Mouse (Mus musculus): ENCODE measurements at regions not wholly inside any gene's neighbourhood (a gene's known extent, or its start where the extent isn't known, plus 50 kb on each side); places are given as distances from the start of the nearest gene placed in this dataset.

GRCm38 (mm10) chr1:35331602-35332339 lies 482.0 kb downstream of the Plekhb2 start:
- WGBS, result 87% methylated on average over 9 of the region's 9 CpGs
- no peak for DNase-seq (ENCODE audit: extremely low read depth, low read depth, low spot score)

GRCm38 (mm10) chr1:35332340-35332684 lies 482.5 kb downstream of the Plekhb2 start:
- Histone ChIP-seq H3K79me2 (ENCODE audit: control insufficient read depth, insufficient read depth, low read length) (no peaks in the 10 kb centered on the region), H3K27me3 (ENCODE audit: control insufficient read depth, insufficient read depth, low read length) (no peaks in the 10 kb centered on the region), H3K4me1 (ENCODE audit: control insufficient read depth, insufficient read depth, low read length) (no peaks in the 10 kb centered on the region), H3K36me3 (ENCODE audit: control insufficient read depth, insufficient read depth, low read length) (no peaks in the 10 kb centered on the region), H3K4me3 (ENCODE audit: insufficient read depth, low read depth, low read length) (no peak overlapping the region), H3K27ac (replicated peaks; ENCODE audit: insufficient read depth, low read depth, low read length) (no peak overlapping the region), H3K9ac (ENCODE audit: low read depth, low read length) (no peak overlapping the region)
- no peak for TF ChIP-seq POLR2A (IDR thresholded peaks at IDR 0.05; ENCODE audit: extremely low read depth, insufficient read depth, low read length)
- 94% methylated on average over 2 of the region's 2 CpGs for WGBS
- DNase-seq (ENCODE audit: extremely low read depth, low read depth, low spot score), result no peak

More at GRCm38 (mm10) chr1:35331602-35332339, 482.0 kb downstream of the Plekhb2 start:
- Histone ChIP-seq H3K4me3 (ENCODE audit: insufficient read depth, low read depth, low read length) (no peak overlapping the region), H3K4me1 (ENCODE audit: control insufficient read depth, insufficient read depth, low read length) (no peaks in the 10 kb centered on the region), H3K27ac (replicated peaks; ENCODE audit: insufficient read depth, low read depth, low read length) (no peak overlapping the region), H3K9ac (ENCODE audit: low read depth, low read length) (no peak overlapping the region), H3K79me2 (ENCODE audit: control insufficient read depth, insufficient read depth, low read length) (no peaks in the 10 kb centered on the region), H3K36me3 (ENCODE audit: control insufficient read depth, insufficient read depth, low read length) (no peaks in the 10 kb centered on the region), H3K27me3 (ENCODE audit: control insufficient read depth, insufficient read depth, low read length) (no peaks in the 10 kb centered on the region)
- no peak for TF ChIP-seq POLR2A (IDR thresholded peaks at IDR 0.05; ENCODE audit: extremely low read depth, insufficient read depth, low read length)
- TF ChIP-seq CTCF (IDR thresholded peaks at IDR 0.05; ENCODE audit: low read depth, low read length), result no peak

- Histone ChIP-seq H3K4me1 (ENCODE audit: control insufficient read depth, insufficient read depth, low read length) (no peaks in the 10 kb centered on the region), H3K36me3 (ENCODE audit: control insufficient read depth, insufficient read depth, low read length) (no peaks in the 10 kb centered on the region), H3K9ac (ENCODE audit: low read depth, low read length) (no peak overlapping the region), H3K27ac (replicated peaks; ENCODE audit: insufficient read depth, low read depth, low read length) (no peak overlapping the region), H3K27me3 (ENCODE audit: control insufficient read depth, insufficient read depth, low read length) (no peaks in the 10 kb centered on the region), H3K4me3 (ENCODE audit: insufficient read depth, low read depth, low read length) (no peak overlapping the region), H3K79me2 (ENCODE audit: control insufficient read depth, insufficient read depth, low read length) (no peaks in the 10 kb centered on the region)
- TF ChIP-seq POLR2A (IDR thresholded peaks at IDR 0.05; ENCODE audit: extremely low read depth, insufficient read depth, low read length) (no peak), CTCF (IDR thresholded peaks at IDR 0.05; ENCODE audit: low read depth, low read length) (no peak)
- no peak for DNase-seq (ENCODE audit: extremely low read depth, low read depth, low spot score)
- WGBS, result 89% methylated on average over 3 of the region's 3 CpGs
These were observed 487.9 kb downstream of the Plekhb2 start for GRCm38 (mm10) chr1:35337647-35338046.

- H3K4me3 ChIP-seq (ENCODE audit: insufficient read depth, low read depth, low read length), result no peak overlapping the region
- H3K36me3 ChIP-seq (ENCODE audit: control insufficient read depth, insufficient read depth, low read length), result no peaks in the 10 kb centered on the region
- no peaks in the 10 kb centered on the region for H3K4me1 ChIP-seq (ENCODE audit: control insufficient read depth, insufficient read depth, low read length)
- TF ChIP-seq POLR2A (IDR thresholded peaks at IDR 0.05; ENCODE audit: extremely low read depth, insufficient read depth, low read length) (no peak), CTCF (IDR thresholded peaks at IDR 0.05; ENCODE audit: low read depth, low read length) (no peak)
- no peak overlapping the region for H3K9ac ChIP-seq (ENCODE audit: low read depth, low read length)
- 55% methylated on average over 3 of the region's 3 CpGs for WGBS
- no peaks in the 10 kb centered on the region for H3K79me2 ChIP-seq (ENCODE audit: control insufficient read depth, insufficient read depth, low read length)
- H3K27ac ChIP-seq (replicated peaks; ENCODE audit: insufficient read depth, low read depth, low read length), result no peak overlapping the region
- DNase-seq (ENCODE audit: extremely low read depth, low read depth, low spot score), result no peak
- no peaks in the 10 kb centered on the region for H3K27me3 ChIP-seq (ENCODE audit: control insufficient read depth, insufficient read depth, low read length)
These were observed 488.4 kb downstream of the Plekhb2 start for GRCm38 (mm10) chr1:35338184-35338583.

- H3K9ac ChIP-seq (ENCODE audit: low read depth, low read length), result no peak overlapping the region
- no peaks in the 10 kb centered on the region for H3K36me3 ChIP-seq (ENCODE audit: control insufficient read depth, insufficient read depth, low read length)
- H3K79me2 ChIP-seq (ENCODE audit: control insufficient read depth, insufficient read depth, low read length), result no peaks in the 10 kb centered on the region
- H3K27ac ChIP-seq (replicated peaks; ENCODE audit: insufficient read depth, low read depth, low read length), result no peak overlapping the region
- no peaks in the 10 kb centered on the region for H3K4me1 ChIP-seq (ENCODE audit: control insufficient read depth, insufficient read depth, low read length)
- no peak overlapping the region for H3K4me3 ChIP-seq (ENCODE audit: insufficient read depth, low read depth, low read length)
- no peak for DNase-seq (ENCODE audit: extremely low read depth, low read depth, low spot score)
- 70% methylated on average over 1 of the region's 1 CpGs for WGBS
- no peaks in the 10 kb centered on the region for H3K27me3 ChIP-seq (ENCODE audit: control insufficient read depth, insufficient read depth, low read length)
- TF ChIP-seq CTCF (IDR thresholded peaks at IDR 0.05; ENCODE audit: low read depth, low read length), result no peak
- TF ChIP-seq POLR2A (IDR thresholded peaks at IDR 0.05; ENCODE audit: extremely low read depth, insufficient read depth, low read length), result no peak
These were observed 494.8 kb downstream of the Plekhb2 start for GRCm38 (mm10) chr1:35344539-35344938.

GRCm38 (mm10) chr1:35348294-35348693 lies 498.5 kb downstream of the Plekhb2 start:
- no peaks in the 10 kb centered on the region for H3K79me2 ChIP-seq (ENCODE audit: control insufficient read depth, insufficient read depth, low read length)
- 67% methylated on average over 4 of the region's 4 CpGs for WGBS
- H3K36me3 ChIP-seq (ENCODE audit: control insufficient read depth, insufficient read depth, low read length), result no peaks in the 10 kb centered on the region
- no peak overlapping the region for H3K27ac ChIP-seq (replicated peaks; ENCODE audit: insufficient read depth, low read depth, low read length)
- no peaks in the 10 kb centered on the region for H3K4me1 ChIP-seq (ENCODE audit: control insufficient read depth, insufficient read depth, low read length)
- TF ChIP-seq CTCF (IDR thresholded peaks at IDR 0.05; ENCODE audit: low read depth, low read length) (no peak), POLR2A (IDR thresholded peaks at IDR 0.05; ENCODE audit: extremely low read depth, insufficient read depth, low read length) (no peak)
- DNase-seq (ENCODE audit: extremely low read depth, low read depth, low spot score), result no peak
- H3K4me3 ChIP-seq (ENCODE audit: insufficient read depth, low read depth, low read length), result no peak overlapping the region
- no peaks in the 10 kb centered on the region for H3K27me3 ChIP-seq (ENCODE audit: control insufficient read depth, insufficient read depth, low read length)
- H3K9ac ChIP-seq (ENCODE audit: low read depth, low read length), result no peak overlapping the region
